Mouse (Mus musculus) stomach, embryonic 16.5 days (tissue): ENCODE results near the gene Apex2. TPM values are rescaled to one million over a fixed set of nuclear protein-coding genes. Genes with fewer than 3 reads are reported as not detected.
A peak's percentile ranks its signal among the peaks of the same experiment; 100 is the strongest.

Experiments used
- ATAC-seq: fragments of 200-750 bp; cut with Nextera tagmentation; 2 replicates; pipeline ENCODE4 v1.8.0; 2017; ENCODE audit warnings: moderate number of reproducible peaks, moderate TSS enrichment; ENCODE audit not compliant: insufficient read depth, low FRiP score
- H3K27ac ChIP-seq: fragments of 300-500 bp; sonication (generic); 2 replicates; pipeline ENCODE4 v1.5.1; 2014; ENCODE audit warnings: low read length
- H3K27me3 ChIP-seq: fragments of 300-500 bp; sonication (generic); 2 replicates; pipeline ENCODE4 v1.6.1; 2014; ENCODE audit warnings: low read length, control low read depth, mixed read lengths; ENCODE audit not compliant: control insufficient read depth, insufficient read depth
- H3K36me3 ChIP-seq: fragments of 300-500 bp; sonication (generic); 2 replicates; pipeline ENCODE4 v1.6.1; 2014; ENCODE audit warnings: low read length; ENCODE audit not compliant: control insufficient read depth, insufficient read depth
- H3K4me1 ChIP-seq: fragments of 300-500 bp; sonication (generic); 2 replicates; pipeline ENCODE4 v1.6.1; 2014; ENCODE audit warnings: low read length, control low read depth, mixed read lengths; ENCODE audit not compliant: control insufficient read depth, insufficient read depth
- H3K4me2 ChIP-seq: fragments of 300-500 bp; sonication (generic); 2 replicates; pipeline ENCODE4 v1.6.1; 2014; ENCODE audit warnings: low read depth, low read length, mixed read lengths
- H3K4me3 ChIP-seq: fragments of 300-500 bp; sonication (generic); replicated peaks from 2 replicates; pipeline ENCODE4 v1.5.1; 2014; ENCODE audit warnings: mild to moderate bottlenecking, low read length
- H3K9ac ChIP-seq: fragments of 300-500 bp; sonication (generic); 2 replicates; pipeline ENCODE4 v1.6.1; 2014; ENCODE audit warnings: low read length
- H3K9me3 ChIP-seq: fragments of 300-500 bp; sonication (generic); replicated peaks from 2 replicates; pipeline ENCODE4 v1.6.1; 2016; ENCODE audit warnings: low read length, control low read depth; ENCODE audit not compliant: control insufficient read depth
- WGBS: fragments of 180-500 bp; shearing (Covaris S2); extraction: QIAGEN DNeasy Blood & Tissue Kit; methylation state at CpG from one replicate; pipeline ENCODE4 v1.1.7; 2014; 5-methylcytosine and 5-hydroxymethylcytosine counted together
- polyA plus RNA-seq: library from polyadenylated mRNA; unstranded; fragments of >200 nt; fragmentation: Nextera tagmentation; extraction: Ambion mirVana; gene quantifications from 2 replicates; pipeline ENCODE4 v1.2.1, GENCODE M21; 2015

Gene Apex2
- 14.6 and 16.7 TPM in 2 replicates for polyA plus RNA-seq

GRCm38 (mm10) chrX:150589696-150590095 lies at the start of gene Apex2:
TSS of gene Apex2 (minus strand) at chrX:150589868.
- H3K9ac ChIP-seq = no peak within 1 kb of the TSS; the same call in 1 of the 2 replicates
- ATAC-seq = no peak

GRCm38 (mm10) chrX:150636421-150636820 lies 46.8 kb upstream of the Apex2 start:
- H3K4me1 ChIP-seq = no peaks in the 10 kb centered on the region
- WGBS = 56% methylated on average over 1 of the region's 1 CpGs
- H3K27me3 ChIP-seq = no peaks in the 10 kb centered on the region
- no peak for ATAC-seq
- no peak overlapping the region for H3K9ac ChIP-seq
- no peak overlapping the region for H3K4me2 ChIP-seq
- no peak overlapping the region for H3K27ac ChIP-seq
- H3K9me3 ChIP-seq = no peaks in the 10 kb centered on the region
- no peak overlapping the region for H3K4me3 ChIP-seq
- no peaks in the 10 kb centered on the region for H3K36me3 ChIP-seq

More at GRCm38 (mm10) chrX:150589696-150590095, at the start of gene Apex2:
- no peaks in the 10 kb centered on the region for H3K4me1 ChIP-seq
- peak within 1 kb of the TSS; percentile 87; the same call in 1 of the 2 replicates for H3K27ac ChIP-seq
- H3K36me3 ChIP-seq = no peaks in the 10 kb centered on the region
- H3K4me3 ChIP-seq = peak within 1 kb of the TSS; percentile 66
- H3K4me2 ChIP-seq = peak within 1 kb of the TSS; percentile 57
- no peaks in the 10 kb centered on the region for H3K9me3 ChIP-seq
- 71% methylated on average over 5 of the region's 5 CpGs for WGBS
- H3K27me3 ChIP-seq = no peaks in the 10 kb centered on the region

- no peaks in the 10 kb centered on the region for H3K4me1 ChIP-seq
- H3K9me3 ChIP-seq = no peaks in the 10 kb centered on the region
- H3K4me2 ChIP-seq = no peak overlapping the region
- no peak overlapping the region for H3K9ac ChIP-seq
- 71% methylated on average over 2 of the region's 2 CpGs for WGBS
- no peak overlapping the region for H3K27ac ChIP-seq
- H3K36me3 ChIP-seq = no peaks in the 10 kb centered on the region
- no peak for ATAC-seq
- H3K4me3 ChIP-seq = no peak overlapping the region
- no peaks in the 10 kb centered on the region for H3K27me3 ChIP-seq
These were observed 9.2 kb upstream of the Apex2 start for GRCm38 (mm10) chrX:150598882-150599281.

DNA sequence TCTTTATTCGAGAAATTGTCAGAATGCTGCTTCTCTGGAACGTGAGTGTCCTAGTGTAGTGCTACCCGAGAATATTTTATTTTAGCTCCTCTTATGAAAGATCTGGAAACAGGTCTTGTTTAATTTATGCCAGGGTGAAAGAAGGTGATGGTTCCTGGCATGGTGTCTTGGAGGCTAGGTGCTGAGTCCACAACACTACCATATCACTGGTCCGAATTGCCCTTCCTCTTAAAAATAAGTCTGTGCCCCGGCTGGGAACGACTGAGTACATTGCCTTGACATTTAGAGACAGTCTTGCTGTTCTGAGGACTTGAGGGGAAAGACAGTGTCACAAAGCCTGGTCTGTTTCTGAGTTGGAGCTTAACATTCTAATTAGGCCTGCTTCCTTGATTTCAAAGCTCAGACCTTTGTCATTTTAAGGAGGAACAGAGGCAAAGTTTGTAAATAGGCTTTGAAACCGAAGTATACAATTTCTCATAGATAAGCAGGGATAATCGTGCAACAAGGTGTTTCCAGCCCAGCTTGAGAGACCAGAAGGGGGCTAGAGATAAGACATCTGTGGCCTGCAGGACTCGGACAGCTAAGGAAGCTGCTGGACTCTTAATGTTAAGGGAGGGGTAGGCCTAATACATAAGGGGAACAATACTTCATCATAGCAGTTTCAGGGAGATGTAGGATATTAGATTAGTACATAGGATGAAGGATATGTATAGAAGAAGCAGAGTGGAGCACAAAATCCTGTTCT lies 5.5 kb upstream of the Apex2 start:
- WGBS = 73% methylated on average over 9 of the region's 9 CpGs
- Histone ChIP-seq H3K27me3 (no peaks in the 10 kb centered on the region), H3K27ac (no peak overlapping the region), H3K9ac (no peak overlapping the region), H3K4me2 (no peak overlapping the region), H3K36me3 (no peaks in the 10 kb centered on the region), H3K4me3 (no peak overlapping the region), H3K9me3 (no peaks in the 10 kb centered on the region), H3K4me1 (no peaks in the 10 kb centered on the region)
- ATAC-seq = no peak

GRCm38 (mm10) chrX:150594176-150594575 lies 4.5 kb upstream of the Apex2 start:
- Histone ChIP-seq H3K36me3 (no peaks in the 10 kb centered on the region), H3K4me2 (no peak overlapping the region), H3K4me1 (no peaks in the 10 kb centered on the region), H3K9ac (no peak overlapping the region), H3K9me3 (no peaks in the 10 kb centered on the region), H3K4me3 (no peak overlapping the region), H3K27me3 (no peaks in the 10 kb centered on the region), H3K27ac (no peak overlapping the region)
- ATAC-seq = no peak
- WGBS = 79% methylated on average over 3 of the region's 3 CpGs

DNA sequence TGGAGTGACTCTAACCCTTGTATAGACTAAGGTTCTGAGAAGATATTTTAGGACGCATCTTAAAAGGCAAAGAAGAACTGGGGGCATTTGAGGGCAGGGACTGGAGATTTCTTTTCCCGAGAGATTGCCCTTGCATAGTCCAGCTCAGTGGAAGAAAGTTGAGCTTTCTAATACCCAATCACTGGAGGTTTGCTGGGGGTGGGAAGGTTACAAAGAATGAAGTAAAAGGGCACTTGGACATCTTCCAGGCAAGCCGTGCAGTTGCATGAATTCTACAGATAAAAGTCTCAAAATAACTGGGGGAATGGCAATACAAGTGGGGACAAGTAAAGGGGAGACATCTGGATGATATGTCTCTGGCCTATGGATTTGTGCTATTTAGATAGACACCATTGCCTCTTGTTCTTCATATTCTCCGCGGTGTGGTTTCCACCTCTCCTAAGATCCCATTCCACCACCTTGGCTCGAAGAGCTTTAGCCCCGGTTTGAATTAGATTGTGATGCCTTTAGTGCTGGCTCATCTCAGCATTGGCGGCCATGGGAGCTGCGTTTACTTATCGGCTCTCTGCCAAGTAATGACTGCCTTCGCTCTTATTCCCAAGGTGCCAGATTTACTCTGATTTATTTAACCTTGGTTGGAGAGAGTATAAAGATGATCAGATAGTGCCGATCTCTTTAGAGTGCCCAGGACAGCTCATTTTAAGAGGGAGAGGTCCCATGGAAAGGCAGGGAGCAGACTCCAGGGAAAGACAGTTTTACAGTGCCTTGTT lies 3.8 kb upstream of the Apex2 start:
- Histone ChIP-seq H3K27ac (no peak overlapping the region), H3K36me3 (no peaks in the 10 kb centered on the region), H3K4me1 (no peaks in the 10 kb centered on the region), H3K9me3 (no peaks in the 10 kb centered on the region), H3K4me3 (no peak overlapping the region), H3K27me3 (no peaks in the 10 kb centered on the region), H3K4me2 (no peak overlapping the region), H3K9ac (no peak overlapping the region)
- 74% methylated on average over 12 of the region's 12 CpGs for WGBS
- no peak for ATAC-seq

GRCm38 (mm10) chrX:150588023-150588764 lies 1.5 kb downstream of the Apex2 start, which contains the start of gene Pfkfb1:
TSS of gene Pfkfb1 (plus strand) at chrX:150588229.
- peak within 1 kb of the TSS; percentile 57 for H3K4me2 ChIP-seq
- WGBS = 22% methylated on average over 35 of the region's 35 CpGs
- peak within 1 kb of the TSS; percentile 66 for H3K4me3 ChIP-seq
- H3K9ac ChIP-seq = peak within 1 kb of the TSS; percentile 76
- H3K36me3 ChIP-seq = no peaks in the 10 kb centered on the region
- H3K9me3 ChIP-seq = no peaks in the 10 kb centered on the region
- no peaks in the 10 kb centered on the region for H3K27me3 ChIP-seq
- no peaks in the 10 kb centered on the region for H3K4me1 ChIP-seq
- ATAC-seq = peak; percentile 97
- H3K27ac ChIP-seq = peak within 1 kb of the TSS; percentile 87

- no peaks in the 10 kb centered on the region for H3K27me3 ChIP-seq
- WGBS = 91% methylated on average over 8 of the region's 8 CpGs
- no peaks in the 10 kb centered on the region for H3K9me3 ChIP-seq
- ATAC-seq = no peak
- no peak overlapping the region for H3K4me2 ChIP-seq
- H3K4me1 ChIP-seq = no peaks in the 10 kb centered on the region
- no peak overlapping the region for H3K27ac ChIP-seq
- no peak overlapping the region for H3K9ac ChIP-seq
- no peak overlapping the region for H3K4me3 ChIP-seq
- H3K36me3 ChIP-seq = no peaks in the 10 kb centered on the region
These were observed 4.6 kb downstream of the Apex2 start for GRCm38 (mm10) chrX:150585116-150585515.

- H3K36me3 ChIP-seq = no peaks in the 10 kb centered on the region
- H3K4me1 ChIP-seq = no peaks in the 10 kb centered on the region
- no peak overlapping the region for H3K4me3 ChIP-seq
- no peaks in the 10 kb centered on the region for H3K27me3 ChIP-seq
- no peak overlapping the region for H3K9ac ChIP-seq
- no peak overlapping the region for H3K27ac ChIP-seq
- no peaks in the 10 kb centered on the region for H3K9me3 ChIP-seq
- ATAC-seq = no peak
- H3K4me2 ChIP-seq = no peak overlapping the region
These were observed 7.7 kb downstream of the Apex2 start for GRCm38 (mm10) chrX:150581921-150582320.
